Mouse (Mus musculus) cerebellum, postnatal 14 days (tissue): Measurements from ENCODE around the gene Ddx46.
A peak's percentile ranks its signal among the peaks of the same experiment; 100 is the strongest.
"Not testable (repeated sequence)": the region's sequence is repeated elsewhere in the genome, so short reads cannot be mapped to it uniquely, and the experiment has no call there.

Experiments used
- DNase-seq, 2 experiments: peaks; one replicate each; pipeline ENCODE4 v3.0.0; 2021; ENCODE audit warnings: mixed read lengths in 2 of 2

The Ddx46 gene

GRCm38 (mm10) chr13:55640480-55640879, 5.7 kb downstream of the Ddx46 start:
- DNase-seq, result peak; percentile 84 to 87

GRCm38 (mm10) chr13:55644525-55644924, 9.7 kb downstream of the Ddx46 start:
- DNase-seq, result peak in 1 of 2 experiments; percentile 12

GRCm38 (mm10) chr13:55650098-55650497, 15.3 kb downstream of the Ddx46 start:
- DNase-seq, result no peak

GRCm38 (mm10) chr13:55650980-55651379, 16.2 kb downstream of the Ddx46 start:
- DNase-seq, result no peak

GRCm38 (mm10) chr13:55668550-55668949, 33.7 kb downstream of the Ddx46 start:
- DNase-seq, result peak; percentile 42 to 68

- DNase-seq, result no peak
These were observed 37.9 kb downstream of the Ddx46 start for GRCm38 (mm10) chr13:55672711-55673110.

- no peak for DNase-seq
These were observed 42.5 kb downstream of the Ddx46 start for GRCm38 (mm10) chr13:55677364-55677763.

- DNase-seq, result no peak
These were observed 47.4 kb downstream of the Ddx46 start for GRCm38 (mm10) chr13:55682201-55682600.

GRCm38 (mm10) chr13:55683581-55683980, 48.8 kb downstream of the Ddx46 start:
- DNase-seq, result no peak

GRCm38 (mm10) chr13:55686107-55686633, 51.3 kb downstream of the Ddx46 start:
- DNase-seq, result no peak

GRCm38 (mm10) chr13:55687927-55688602, 53.2 kb downstream of the Ddx46 start:
- DNase-seq, result no peak

- DNase-seq, result peak; percentile 93 to 96
These were observed 57.9 kb downstream of the Ddx46 start, which contains the start of gene B230219D22Rik for GRCm38 (mm10) chr13:55692535-55693242. Gene B230219D22Rik (plus strand): TSS chr13:55693124.

GRCm38 (mm10) chr13:55693243-55693721, 58.5 kb downstream of the Ddx46 start:
- DNase-seq, result no peak

GRCm38 (mm10) chr13:55694110-55694509, 59.3 kb downstream of the Ddx46 start:
- no peak for DNase-seq

GRCm38 (mm10) chr13:55695989-55696388, 61.2 kb downstream of the Ddx46 start:
- DNase-seq, result not testable (repeated sequence)

GRCm38 (mm10) chr13:55704301-55704700, 69.5 kb downstream of the Ddx46 start:
- no peak for DNase-seq

GRCm38 (mm10) chr13:55712846-55713245, 78.0 kb downstream of the Ddx46 start:
- no peak for DNase-seq

- DNase-seq, result peak; percentile 93 to 95
These were observed 79.8 kb downstream of the Ddx46 start, which contains the start of gene Txndc15 for GRCm38 (mm10) chr13:55714501-55715166. Gene Txndc15 (plus strand): TSS chr13:55714650.

- DNase-seq, result no peak
These were observed 80.3 kb downstream of the Ddx46 start for GRCm38 (mm10) chr13:55715167-55715512.

GRCm38 (mm10) chr13:55715908-55716510, 81.2 kb downstream of the Ddx46 start:
- no peak for DNase-seq

GRCm38 (mm10) chr13:55721516-55721915, 86.7 kb downstream of the Ddx46 start:
- peak; percentile 66 to 75 for DNase-seq

GRCm38 (mm10) chr13:55721995-55722394, 87.2 kb downstream of the Ddx46 start:
- DNase-seq, result no peak
